Mouse (Mus musculus) heart, embryonic 16.5 days (tissue): ENCODE measurements around the gene Gm5426. TPM values are rescaled to one million over a fixed set of nuclear protein-coding genes. Genes with fewer than 3 reads are reported as not detected.
"Not testable (repeated sequence)": the region's sequence is repeated elsewhere in the genome, so short reads cannot be mapped to it uniquely, and the experiment has no call there.

Source experiments
- ATAC-seq: fragments of 200-750 bp; cut with Nextera tagmentation; replicated peaks from 2 replicates; pipeline ENCODE4 v1.8.0; 2017; ENCODE audit warnings: moderate number of reproducible peaks; ENCODE audit not compliant: insufficient read depth, low FRiP score; ENCODE audit errors: extremely low read depth
- H3K27ac ChIP-seq: fragments of 300-500 bp; sonication (generic); 2 replicates; pipeline ENCODE4 v1.5.1; 2014; ENCODE audit warnings: mild to moderate bottlenecking, low read length, control low read depth, moderate library complexity
- H3K27me3 ChIP-seq: fragments of 300-500 bp; sonication (generic); 2 replicates; pipeline ENCODE4 v1.6.1; 2014; ENCODE audit warnings: low read length, mixed read lengths; ENCODE audit not compliant: control insufficient read depth, insufficient read depth
- H3K36me3 ChIP-seq: fragments of 300-500 bp; sonication (generic); 2 replicates; pipeline ENCODE4 v1.6.1; 2014; ENCODE audit not compliant: control insufficient read depth, insufficient read depth
- H3K4me1 ChIP-seq: fragments of 300-500 bp; sonication (generic); 2 replicates; pipeline ENCODE4 v1.6.1; 2014; ENCODE audit warnings: low read length, mixed read lengths; ENCODE audit not compliant: control insufficient read depth, insufficient read depth
- H3K4me2 ChIP-seq: fragments of 300-500 bp; sonication (generic); 2 replicates; pipeline ENCODE4 v1.6.1; 2014; ENCODE audit warnings: low read depth, mild to moderate bottlenecking, control low read depth, low read length
- H3K4me3 ChIP-seq: fragments of 300-500 bp; sonication (generic); 2 replicates; pipeline ENCODE4 v1.5.1; 2014; ENCODE audit warnings: mild to moderate bottlenecking, control low read depth, low read length
- H3K9ac ChIP-seq: fragments of 300-500 bp; sonication (generic); 2 replicates; pipeline ENCODE4 v1.6.1; 2014; ENCODE audit warnings: low read length, control low read depth
- H3K9me3 ChIP-seq: fragments of 300-500 bp; sonication (generic); replicated peaks from 2 replicates; pipeline ENCODE4 v1.6.1; 2016; ENCODE audit warnings: low read length; ENCODE audit not compliant: control insufficient read depth
- WGBS: fragments of 180-500 bp; shearing (Covaris S2); extraction: QIAGEN DNeasy Blood & Tissue Kit; methylation state at CpG from one replicate; pipeline ENCODE4 v1.1.7; 2014; 5-methylcytosine and 5-hydroxymethylcytosine counted together
- polyA plus RNA-seq: library from polyadenylated mRNA; unstranded; fragments of >200 nt; fragmentation: Nextera tagmentation; extraction: Ambion mirVana; gene quantifications from 2 replicates; pipeline ENCODE4 v1.2.1, GENCODE M21; 2015

Gm5426 gene
- polyA plus RNA-seq, 1 experiment from 2014 or later: not detected

GRCm38 (mm10) chr10:96129213-96129612 is 7.2 kb upstream of the Gm5426 start:
- no peak overlapping the region for H3K9ac ChIP-seq
- no peaks in the 10 kb centered on the region for H3K27me3 ChIP-seq
- no peaks in the 10 kb centered on the region for H3K36me3 ChIP-seq
- 0 out of 2 replicates have a peak, but pooled peaks cover 3% of the 10 kb centered on the region for H3K4me1 ChIP-seq
- H3K9me3 ChIP-seq: no peaks in the 10 kb centered on the region
- no peak overlapping the region for H3K4me2 ChIP-seq
- no peak for ATAC-seq
- WGBS: 51% methylated on average over 2 of the region's 2 CpGs
- no peak overlapping the region for H3K4me3 ChIP-seq
- H3K27ac ChIP-seq: no peak overlapping the region

GRCm38 (mm10) chr10:96130406-96130805 is 6.0 kb upstream of the Gm5426 start:
- H3K4me3 ChIP-seq: no peak overlapping the region
- no peak overlapping the region for H3K27ac ChIP-seq
- H3K9me3 ChIP-seq: no peaks in the 10 kb centered on the region
- H3K36me3 ChIP-seq: no peaks in the 10 kb centered on the region
- H3K4me1 ChIP-seq: 0 out of 2 replicates have a peak, but pooled peaks cover 3% of the 10 kb centered on the region
- H3K27me3 ChIP-seq: no peaks in the 10 kb centered on the region
- no peak for ATAC-seq
- H3K4me2 ChIP-seq: no peak overlapping the region
- WGBS: 81% methylated on average over 3 of the region's 3 CpGs
- H3K9ac ChIP-seq: no peak overlapping the region

- no peaks in the 10 kb centered on the region for H3K9me3 ChIP-seq
- no peaks in the 10 kb centered on the region for H3K36me3 ChIP-seq
- H3K27me3 ChIP-seq: no peaks in the 10 kb centered on the region
- H3K9ac ChIP-seq: no peak overlapping the region
- ATAC-seq: no peak
- 85% methylated on average over 6 of the region's 6 CpGs for WGBS
- no peak overlapping the region for H3K4me3 ChIP-seq
- 0 out of 2 replicates have a peak, but pooled peaks cover 3% of the 10 kb centered on the region for H3K4me1 ChIP-seq
- no peak overlapping the region for H3K4me2 ChIP-seq
- H3K27ac ChIP-seq: no peak overlapping the region
Observed at GRCm38 (mm10) chr10:96131112-96131511, 5.3 kb upstream of the Gm5426 start.

- Histone ChIP-seq H3K27me3 (no peaks in the 10 kb centered on the region), H3K27ac (no peak overlapping the region), H3K9me3 (no peaks in the 10 kb centered on the region), H3K4me1 (0 out of 2 replicates have a peak, but pooled peaks cover 3% of the 10 kb centered on the region), H3K4me3 (no peak overlapping the region), H3K4me2 (no peak overlapping the region), H3K9ac (no peak overlapping the region), H3K36me3 (no peaks in the 10 kb centered on the region)
- 32% methylated on average over 6 of the region's 6 CpGs for WGBS
- ATAC-seq: no peak; the same call in 1 of the 2 replicates
Observed at GRCm38 (mm10) chr10:96132161-96132560, 4.2 kb upstream of the Gm5426 start.

- H3K9me3 ChIP-seq: no peaks in the 10 kb centered on the region
- ATAC-seq: no peak
- H3K4me1 ChIP-seq: no peaks in the 10 kb centered on the region
- no peaks in the 10 kb centered on the region for H3K27me3 ChIP-seq
- no peak overlapping the region for H3K4me3 ChIP-seq
- H3K36me3 ChIP-seq: no peaks in the 10 kb centered on the region
- H3K9ac ChIP-seq: no peak overlapping the region
- H3K27ac ChIP-seq: no peak overlapping the region
- whole genome bisulfite sequencing: 90% methylated on average over 5 of the region's 5 CpGs
- H3K4me2 ChIP-seq: no peak overlapping the region
Observed at GRCm38 (mm10) chr10:96138585-96138984, 2.2 kb downstream of the Gm5426 start.

- ATAC-seq, H3K4me2 ChIP-seq: not testable (repeated sequence)
- WGBS: 55% methylated on average over 4 of the region's 4 CpGs
Observed at GRCm38 (mm10) chr10:96139274-96139673, 2.9 kb downstream of the Gm5426 start.

GRCm38 (mm10) chr10:96146578-96146977 is 10.2 kb downstream of the Gm5426 start:
- ATAC-seq: no peak
- 84% methylated on average over 5 of the region's 5 CpGs for WGBS

More at GRCm38 (mm10) chr10:96139274-96139673, 2.9 kb downstream of the Gm5426 start:
- H3K27me3 ChIP-seq, H3K4me3 ChIP-seq, H3K36me3 ChIP-seq, H3K9me3 ChIP-seq, H3K4me1 ChIP-seq, H3K27ac ChIP-seq, H3K9ac ChIP-seq: not testable (repeated sequence)

GRCm38 (mm10) chr10:96148250-96148699 is 11.9 kb downstream of the Gm5426 start:
- no peak for ATAC-seq
- Histone ChIP-seq H3K4me1 (no peaks in the 10 kb centered on the region; the same call in 1 of the 2 replicates), H3K36me3 (no peaks in the 10 kb centered on the region), H3K27me3 (no peaks in the 10 kb centered on the region), H3K9ac (no peak overlapping the region), H3K4me3 (no peak overlapping the region), H3K27ac (no peak overlapping the region), H3K4me2 (no peak overlapping the region), H3K9me3 (no peaks in the 10 kb centered on the region)
- 40% methylated on average over 10 of the region's 10 CpGs for WGBS

More at GRCm38 (mm10) chr10:96146578-96146977, 10.2 kb downstream of the Gm5426 start:
- no peaks in the 10 kb centered on the region; the same call in 1 of the 2 replicates for H3K4me1 ChIP-seq
- no peaks in the 10 kb centered on the region for H3K36me3 ChIP-seq
- H3K4me2 ChIP-seq: no peak overlapping the region
- H3K27me3 ChIP-seq: no peaks in the 10 kb centered on the region
- no peaks in the 10 kb centered on the region for H3K9me3 ChIP-seq
- H3K4me3 ChIP-seq: no peak overlapping the region
- no peak overlapping the region for H3K27ac ChIP-seq
- H3K9ac ChIP-seq: no peak overlapping the region

- H3K4me1 ChIP-seq: no peaks in the 10 kb centered on the region; the same call in 1 of the 2 replicates
- no peaks in the 10 kb centered on the region for H3K36me3 ChIP-seq
- H3K9me3 ChIP-seq: no peaks in the 10 kb centered on the region
- H3K4me2 ChIP-seq: no peak overlapping the region
- no peak overlapping the region for H3K27ac ChIP-seq
- WGBS: 72% methylated on average over 12 of the region's 12 CpGs
- H3K4me3 ChIP-seq: no peak overlapping the region
- no peak overlapping the region for H3K9ac ChIP-seq
- no peak for ATAC-seq
- H3K27me3 ChIP-seq: no peaks in the 10 kb centered on the region
Observed at GRCm38 (mm10) chr10:96150401-96151116, 14.2 kb downstream of the Gm5426 start.
